Mouse (Mus musculus) liver, embryonic 14.5 days (tissue): ENCODE data around the gene Atp2c2.

Source experiments
- CTCF ChIP-seq: IDR thresholded peaks from 2 replicates; pipeline ENCODE4 v1.5.1; 2016; ENCODE audit warnings: antibody characterized with exemption, low read depth, control low read depth
- EP300 ChIP-seq: IDR thresholded peaks from 2 replicates; pipeline ENCODE4 v1.6.1; 2016; ENCODE audit warnings: antibody characterized with exemption, low read depth

DNA sequence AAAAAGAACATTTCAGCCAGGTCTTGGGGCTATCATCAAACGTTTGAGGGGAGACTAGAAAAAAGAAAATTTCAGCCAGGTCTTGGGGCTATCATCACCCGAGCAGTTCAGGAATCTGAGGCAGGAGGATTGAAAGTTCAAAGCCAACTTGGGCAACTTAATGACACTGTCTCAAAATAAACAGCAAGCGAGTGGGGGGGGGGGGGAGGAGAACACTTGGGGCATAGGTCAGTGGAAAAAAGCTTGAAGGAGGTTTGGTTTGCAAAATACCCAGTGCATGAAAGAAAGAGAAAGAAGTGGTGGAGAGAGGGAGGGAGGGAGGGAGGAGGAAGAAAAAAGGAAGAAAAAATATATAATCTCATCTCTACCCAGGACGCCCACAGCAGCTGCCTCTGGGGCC lies 87.5 kb downstream of the Atp2c2 start:
- TF ChIP-seq CTCF = no peak
- TF ChIP-seq EP300 = no peak
